Mouse (Mus musculus) erythroblast, embryonic 14.5 days (primary cell): ENCODE data around the gene Heg1.

ENCODE experiments used
- GATA1 ChIP-seq: IDR thresholded peaks from 2 replicates; pipeline ENCODE4 v1.6.1; 2012; ENCODE audit warnings: low read length, inconsistent platforms, mixed read lengths
- TAL1 ChIP-seq: IDR thresholded peaks from 3 replicates; pipeline ENCODE4 v1.6.1; 2012; ENCODE audit warnings: low read length, inconsistent platforms, mixed read lengths

GRCm38 (mm10) chr16:33660125-33660524, 24.0 kb upstream of the Heg1 start:
- TF ChIP-seq GATA1 (no peak), TAL1 (no peak)
